Mouse (Mus musculus) hindbrain, embryonic 14.5 days (tissue): ENCODE measurements around the gene Slc17a9. TPM values are rescaled to one million over a fixed set of nuclear protein-coding genes. Genes with fewer than 3 reads are reported as not detected.

Experiments
- ATAC-seq: fragments of 200-750 bp; cut with Nextera tagmentation; 2 replicates; pipeline ENCODE4 v1.8.0; 2017; ENCODE audit warnings: moderate number of reproducible peaks, mild to moderate bottlenecking, moderate TSS enrichment, moderate library complexity; ENCODE audit not compliant: low FRiP score
- DNase-seq: peaks from one replicate; pipeline ENCODE4 v3.0.0-alpha.2; 2015; ENCODE audit warnings: low spot score
- H3K27ac ChIP-seq: fragments of 300-500 bp; sonication (generic); 2 replicates; pipeline ENCODE4 v1.5.1; 2014; ENCODE audit warnings: mild to moderate bottlenecking, moderate library complexity
- H3K27me3 ChIP-seq: fragments of 300-500 bp; sonication (generic); 2 replicates; pipeline ENCODE4 v1.6.1; 2014; ENCODE audit warnings: mild to moderate bottlenecking, low read length, mixed read lengths; ENCODE audit not compliant: control insufficient read depth, insufficient read depth
- H3K36me3 ChIP-seq: fragments of 300-500 bp; sonication (generic); replicated peaks from 2 replicates; pipeline ENCODE4 v1.6.1; 2014; ENCODE audit not compliant: control insufficient read depth, insufficient read depth
- H3K4me1 ChIP-seq: fragments of 300-500 bp; sonication (generic); replicated peaks from 2 replicates; pipeline ENCODE4 v1.6.1; 2014; ENCODE audit warnings: antibody characterized with exemption, low read length, mixed read lengths; ENCODE audit not compliant: control insufficient read depth, insufficient read depth
- H3K4me2 ChIP-seq: fragments of 300-500 bp; sonication (generic); replicated peaks from 2 replicates; pipeline ENCODE4 v1.6.1; 2014; ENCODE audit warnings: mild to moderate bottlenecking, moderate library complexity
- H3K4me3 ChIP-seq: fragments of 300-500 bp; sonication (generic); replicated peaks from 2 replicates; pipeline ENCODE4 v1.5.1; 2014; ENCODE audit warnings: mild to moderate bottlenecking, low read length
- H3K9ac ChIP-seq: fragments of 300-500 bp; sonication (generic); 2 replicates; pipeline ENCODE4 v1.6.1; 2014
- H3K9me3 ChIP-seq: fragments of 300-500 bp; sonication (generic); 2 replicates; pipeline ENCODE4 v1.6.1; 2016; ENCODE audit warnings: low read length; ENCODE audit not compliant: control insufficient read depth
- WGBS: fragments of 180-500 bp; shearing (Covaris S2); extraction: QIAGEN DNeasy Blood & Tissue Kit; methylation state at CpG from one replicate; pipeline ENCODE4 v1.1.7; 2014; 5-methylcytosine and 5-hydroxymethylcytosine counted together
- polyA plus RNA-seq: library from polyadenylated mRNA; unstranded; fragments of >200 nt; fragmentation: Nextera tagmentation; extraction: Ambion mirVana; gene quantifications from 2 replicates; pipeline ENCODE4 v1.2.1, GENCODE M21; 2014

The Slc17a9 gene
- polyA plus RNA-seq, result 0.16 and 0.37 TPM in 2 replicates

DNA sequence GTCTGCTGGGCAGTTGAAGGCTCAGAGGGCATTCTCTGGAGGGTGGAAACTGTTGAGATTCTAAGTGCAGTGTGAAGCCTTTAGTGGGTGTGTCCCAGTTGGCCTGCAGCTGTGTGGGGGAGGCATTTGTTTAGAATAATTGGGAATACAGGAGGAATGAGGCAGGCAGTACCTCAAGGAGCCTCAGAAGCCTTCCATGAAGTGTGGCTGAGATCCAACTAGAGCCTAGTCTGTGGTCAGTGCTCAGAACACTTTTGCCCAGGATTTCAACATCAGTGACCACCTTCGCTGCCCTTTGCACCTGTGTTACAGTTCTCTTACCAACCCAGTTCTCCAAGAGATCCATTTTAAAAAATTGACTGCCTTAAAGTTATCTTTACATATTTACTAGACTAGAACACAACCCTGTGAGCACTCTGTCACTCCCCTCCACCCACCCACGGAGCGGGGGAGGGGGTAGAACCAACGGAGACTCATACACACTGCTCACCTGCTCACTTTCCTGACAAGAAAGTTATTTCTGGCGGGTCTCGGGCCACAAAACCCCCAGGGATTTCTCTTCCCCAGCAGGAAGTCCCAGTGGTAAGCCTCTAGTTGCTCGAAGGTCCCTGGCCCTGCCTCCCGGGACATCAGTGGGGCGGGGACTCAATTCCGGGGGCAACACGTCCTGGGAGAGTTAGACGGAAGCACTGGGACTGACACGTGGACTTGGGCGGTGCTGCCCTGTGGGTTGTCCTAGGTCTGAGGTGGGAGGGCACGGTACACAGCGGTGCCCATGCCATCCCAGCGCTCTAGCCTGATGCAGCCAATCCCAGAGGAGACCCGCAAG lies at the start of gene Slc17a9:
Slc17a9 (plus strand) TSS at position 679 of the 829 bp plus-strand sequence.
- H3K4me1 ChIP-seq, result no peaks in the 10 kb centered on the region
- no peak within 1 kb of the TSS for H3K4me3 ChIP-seq
- H3K27ac ChIP-seq, result no peak within 1 kb of the TSS
- peaks cover 44% of the 10 kb centered on the region for H3K36me3 ChIP-seq
- H3K9ac ChIP-seq, result 0 out of 2 replicates have a peak within 1 kb of the TSS, but pooled peaks have one; percentile 3
- 9% methylated on average over 18 of the region's 18 CpGs for WGBS
- ATAC-seq (peak; percentile 57; the same call in 1 of the 2 replicates), DNase-seq (peak; percentile 25)
- no peaks in the 10 kb centered on the region for H3K27me3 ChIP-seq
- 0 out of 2 replicates have a peak within 1 kb of the TSS, but pooled peaks have one; percentile 11 for H3K4me2 ChIP-seq
- no peaks in the 10 kb centered on the region for H3K9me3 ChIP-seq

- no peak overlapping the region for H3K4me2 ChIP-seq
- H3K27me3 ChIP-seq, result no peaks in the 10 kb centered on the region
- 96% methylated on average over 2 of the region's 2 CpGs for WGBS
- peaks cover 58% of the 10 kb centered on the region for H3K36me3 ChIP-seq
- H3K27ac ChIP-seq, result no peak overlapping the region
- ATAC-seq (no peak), DNase-seq (no peak)
- H3K4me3 ChIP-seq, result no peak overlapping the region
- H3K4me1 ChIP-seq, result no peaks in the 10 kb centered on the region
- no peak overlapping the region for H3K9ac ChIP-seq
- H3K9me3 ChIP-seq, result no peaks in the 10 kb centered on the region
Measured at GRCm38 (mm10) chr2:180676706-180677105, 48.4 kb upstream of the Slc17a9 start.

DNA sequence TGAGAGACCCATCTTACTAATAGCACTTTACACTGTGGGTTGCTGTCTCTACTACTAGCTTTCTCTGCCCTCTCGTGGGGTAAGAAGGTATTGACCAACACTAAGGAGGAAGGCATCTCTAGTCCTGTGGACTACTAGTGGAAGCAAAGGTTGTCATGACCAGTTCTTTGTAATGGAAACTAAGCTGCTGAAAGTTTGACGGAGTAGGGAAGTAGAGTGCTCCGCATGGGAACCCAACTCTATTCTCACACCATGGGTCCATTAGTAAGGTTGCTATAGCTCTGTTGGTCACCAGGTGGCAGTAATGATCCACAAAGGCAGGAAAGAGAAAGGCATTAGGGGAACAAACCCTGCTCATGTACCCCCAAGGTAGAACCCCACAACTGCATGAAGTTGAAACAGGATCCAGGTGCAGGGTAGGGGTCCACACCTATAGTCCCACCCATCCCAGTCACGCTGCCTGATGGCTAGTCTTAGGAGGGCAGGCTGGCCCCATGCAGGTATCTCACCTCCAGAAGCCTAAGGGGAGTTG lies 46.4 kb upstream of the Slc17a9 start:
- H3K36me3 ChIP-seq, result peaks cover 59% of the 10 kb centered on the region

GRCm38 (mm10) chr2:180681225-180681624 lies 43.8 kb upstream of the Slc17a9 start:
- Histone ChIP-seq H3K27me3 (no peaks in the 10 kb centered on the region), H3K4me2 (no peak overlapping the region), H3K9me3 (no peaks in the 10 kb centered on the region), H3K4me1 (no peaks in the 10 kb centered on the region), H3K9ac (no peak overlapping the region), H3K27ac (no peak overlapping the region), H3K4me3 (no peak overlapping the region), H3K36me3 (peaks cover 68% of the 10 kb centered on the region)
- DNase-seq (no peak), ATAC-seq (no peak)
- 76% methylated on average over 2 of the region's 2 CpGs for WGBS

More for the DNA sequence above, 46.4 kb upstream of the Slc17a9 start:
- no peaks in the 10 kb centered on the region for H3K9me3 ChIP-seq
- H3K4me3 ChIP-seq, result no peak overlapping the region
- no peak overlapping the region for H3K27ac ChIP-seq
- ATAC-seq, result peak; percentile 76; the same call in 1 of the 2 replicates
- WGBS, result 23% methylated on average over 4 of the region's 4 CpGs
- no peak overlapping the region for H3K9ac ChIP-seq
- H3K4me1 ChIP-seq, result no peaks in the 10 kb centered on the region
- no peak overlapping the region for H3K4me2 ChIP-seq
- peak; percentile 75 for DNase-seq
- no peaks in the 10 kb centered on the region for H3K27me3 ChIP-seq

DNA sequence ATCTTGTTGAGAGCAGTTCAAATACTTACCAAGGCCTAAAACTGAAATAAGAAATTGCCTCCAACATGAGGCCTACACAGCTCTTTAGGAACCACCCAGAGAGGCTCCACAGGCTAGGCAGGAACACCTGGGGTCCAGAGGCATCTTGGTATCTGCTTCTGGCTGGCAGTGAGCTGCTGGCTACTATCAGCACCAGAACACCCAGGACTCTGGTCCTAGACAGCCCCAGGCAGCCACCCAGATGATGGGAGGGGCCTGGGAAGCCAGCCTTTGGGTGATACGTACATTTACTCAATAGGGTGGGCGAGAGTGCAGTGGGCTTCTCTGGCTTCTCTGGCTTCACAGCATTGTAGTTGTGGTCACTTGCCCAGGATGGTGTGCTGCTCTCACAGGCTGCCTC lies 41.5 kb upstream of the Slc17a9 start:
- Histone ChIP-seq H3K4me2 (no peak overlapping the region), H3K27ac (no peak overlapping the region), H3K9ac (no peak overlapping the region), H3K9me3 (no peaks in the 10 kb centered on the region), H3K4me1 (no peaks in the 10 kb centered on the region), H3K36me3 (peaks cover 91% of the 10 kb centered on the region), H3K4me3 (no peak overlapping the region), H3K27me3 (no peaks in the 10 kb centered on the region)
- no peak for ATAC-seq
- DNase-seq, result no peak
- 85% methylated on average over 2 of the region's 2 CpGs for WGBS

- no peaks in the 10 kb centered on the region for H3K4me1 ChIP-seq
Measured at GRCm38 (mm10) chr2:180684031-180684430, 41.0 kb upstream of the Slc17a9 start.

DNA sequence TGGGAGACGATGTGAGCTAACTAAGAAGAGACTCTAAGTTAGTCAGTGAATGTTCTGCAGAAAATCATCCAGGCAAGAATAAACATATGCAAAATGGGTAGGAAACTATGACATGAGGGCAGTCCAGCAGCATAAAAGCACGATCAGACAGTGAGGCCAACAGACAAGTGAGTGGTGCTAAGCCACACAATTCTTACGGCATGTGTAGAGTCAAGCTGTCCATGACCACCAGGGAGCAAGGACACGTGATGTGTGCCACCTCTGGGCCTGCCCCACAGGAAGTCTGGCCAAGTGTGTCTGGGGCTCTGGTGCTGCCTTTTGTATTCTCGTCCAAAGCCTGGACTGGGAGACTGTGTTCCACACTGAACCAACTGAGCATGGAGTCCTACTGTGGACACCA lies 35.2 kb upstream of the Slc17a9 start:
- DNase-seq (no peak), ATAC-seq (no peak)
- H3K27ac ChIP-seq, result no peak overlapping the region
- no peaks in the 10 kb centered on the region for H3K27me3 ChIP-seq
- no peak overlapping the region for H3K9ac ChIP-seq
- WGBS, result 84% methylated on average over 5 of the region's 5 CpGs
- no peak overlapping the region for H3K4me3 ChIP-seq
- H3K36me3 ChIP-seq, result peaks cover 63% of the 10 kb centered on the region
- H3K4me1 ChIP-seq, result peaks cover 17% of the 10 kb centered on the region; the same call in 1 of the 2 replicates
- no peak overlapping the region for H3K4me2 ChIP-seq
- no peaks in the 10 kb centered on the region for H3K9me3 ChIP-seq

More at GRCm38 (mm10) chr2:180684031-180684430, 41.0 kb upstream of the Slc17a9 start:
- ATAC-seq (no peak), DNase-seq (no peak)
- Histone ChIP-seq H3K9me3 (no peaks in the 10 kb centered on the region), H3K9ac (no peak overlapping the region), H3K4me2 (no peak overlapping the region), H3K27ac (no peak overlapping the region), H3K4me3 (no peak overlapping the region), H3K36me3 (peaks cover 96% of the 10 kb centered on the region), H3K27me3 (no peaks in the 10 kb centered on the region)
- 92% methylated on average over 4 of the region's 4 CpGs for WGBS

- H3K36me3 ChIP-seq, result peaks cover 35% of the 10 kb centered on the region
- H3K4me2 ChIP-seq, result 0 out of 2 replicates have a peak overlapping the region, but pooled peaks have one; percentile 17
- ATAC-seq, result peak; percentile 64; the same call in 1 of the 2 replicates
- peak; percentile 38 for DNase-seq
- peak overlapping the region; percentile 20; the same call in 1 of the 2 replicates for H3K9ac ChIP-seq
- no peaks in the 10 kb centered on the region for H3K27me3 ChIP-seq
- WGBS, result 8% methylated on average over 1 of the region's 1 CpGs
- no peak overlapping the region for H3K4me3 ChIP-seq
- H3K27ac ChIP-seq, result peak overlapping the region; percentile 72
- peaks cover 17% of the 10 kb centered on the region; the same call in 1 of the 2 replicates for H3K4me1 ChIP-seq
- no peaks in the 10 kb centered on the region for H3K9me3 ChIP-seq
Measured at GRCm38 (mm10) chr2:180692630-180693029, 32.4 kb upstream of the Slc17a9 start.

DNA sequence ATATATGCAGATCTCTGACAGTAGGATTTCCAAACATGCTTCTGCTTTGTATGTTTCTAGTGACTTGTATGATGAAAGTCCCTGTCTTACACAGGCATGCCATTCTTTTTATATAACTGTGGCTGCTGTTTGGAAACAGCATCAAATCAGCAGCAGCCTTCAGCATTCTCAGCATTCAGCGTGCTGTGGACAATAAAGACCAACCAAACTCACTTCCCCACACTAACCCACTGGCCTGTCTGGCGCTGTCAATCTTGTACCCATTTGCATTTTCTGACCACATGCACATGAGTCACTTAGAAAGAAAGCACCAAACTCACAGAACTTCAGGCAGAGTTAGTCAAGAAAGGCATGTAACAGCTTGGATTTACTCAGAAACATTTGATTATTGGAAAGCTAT lies 29.9 kb upstream of the Slc17a9 start:
- no peak for DNase-seq
- no peak overlapping the region for H3K9ac ChIP-seq
- WGBS, result 48% methylated on average over 2 of the region's 2 CpGs

More for the DNA sequence above, 29.9 kb upstream of the Slc17a9 start:
- Histone ChIP-seq H3K27me3 (no peaks in the 10 kb centered on the region), H3K4me2 (no peak overlapping the region), H3K9me3 (no peaks in the 10 kb centered on the region), H3K27ac (no peak overlapping the region), H3K4me1 (peaks cover 29% of the 10 kb centered on the region), H3K4me3 (no peak overlapping the region), H3K36me3 (peaks cover 9% of the 10 kb centered on the region)
- ATAC-seq, result no peak
